Mouse (Mus musculus) limb, embryonic 12.5 days (tissue): Measurements from ENCODE around the gene Pld1. TPM values are rescaled to one million over a fixed set of nuclear protein-coding genes. Genes with fewer than 3 reads are reported as not detected.

Source experiments
- ATAC-seq: fragments of 200-750 bp; cut with Nextera tagmentation; 2 replicates; pipeline ENCODE4 v1.8.0; 2017; ENCODE audit warnings: low read depth, moderate TSS enrichment; ENCODE audit not compliant: insufficient number of reproducible peaks, insufficient read depth, low FRiP score, low TSS enrichment
- H3K27ac ChIP-seq: fragments of 300-500 bp; sonication (generic); 2 replicates; pipeline ENCODE4 v1.5.1; 2016; ENCODE audit warnings: mild to moderate bottlenecking, moderate library complexity
- H3K27me3 ChIP-seq: fragments of 300-500 bp; sonication (generic); 2 replicates; pipeline ENCODE4 v1.6.1; 2016; ENCODE audit warnings: mild to moderate bottlenecking, moderate library complexity
- H3K36me3 ChIP-seq: fragments of 300-500 bp; sonication (generic); 2 replicates; pipeline ENCODE4 v1.6.1; 2016; ENCODE audit warnings: mild to moderate bottlenecking, moderate library complexity
- H3K4me1 ChIP-seq: fragments of 300-500 bp; sonication (generic); replicated peaks from 2 replicates; pipeline ENCODE4 v1.6.1; 2016
- H3K4me2 ChIP-seq: fragments of 300-500 bp; sonication (generic); 2 replicates; pipeline ENCODE4 v1.6.1; 2016; ENCODE audit warnings: mild to moderate bottlenecking, moderate library complexity
- H3K4me3 ChIP-seq: fragments of 300-500 bp; sonication (generic); replicated peaks from 2 replicates; pipeline ENCODE4 v1.5.1; 2016; ENCODE audit warnings: mild to moderate bottlenecking
- H3K9ac ChIP-seq: fragments of 300-500 bp; sonication (generic); replicated peaks from 2 replicates; pipeline ENCODE4 v1.6.1; 2016; ENCODE audit warnings: mild to moderate bottlenecking, moderate library complexity
- H3K9me3 ChIP-seq: fragments of 300-500 bp; sonication (generic); 2 replicates; pipeline ENCODE4 v1.6.1; 2016; ENCODE audit warnings: mild to moderate bottlenecking, moderate library complexity
- WGBS: fragments of 180-500 bp; shearing (Covaris S2); methylation state at CpG from one replicate; pipeline ENCODE4 v1.1.7; 2016; 5-methylcytosine and 5-hydroxymethylcytosine counted together
- polyA plus RNA-seq: library from polyadenylated mRNA; unstranded; fragments of >200 nt; fragmentation: Nextera tagmentation; extraction: Ambion mirVana; gene quantifications from 2 replicates; pipeline ENCODE4 v1.2.1, GENCODE M21; 2016

Gene Pld1
- polyA plus RNA-seq = 2.6 and 2.8 TPM in 2 replicates

DNA sequence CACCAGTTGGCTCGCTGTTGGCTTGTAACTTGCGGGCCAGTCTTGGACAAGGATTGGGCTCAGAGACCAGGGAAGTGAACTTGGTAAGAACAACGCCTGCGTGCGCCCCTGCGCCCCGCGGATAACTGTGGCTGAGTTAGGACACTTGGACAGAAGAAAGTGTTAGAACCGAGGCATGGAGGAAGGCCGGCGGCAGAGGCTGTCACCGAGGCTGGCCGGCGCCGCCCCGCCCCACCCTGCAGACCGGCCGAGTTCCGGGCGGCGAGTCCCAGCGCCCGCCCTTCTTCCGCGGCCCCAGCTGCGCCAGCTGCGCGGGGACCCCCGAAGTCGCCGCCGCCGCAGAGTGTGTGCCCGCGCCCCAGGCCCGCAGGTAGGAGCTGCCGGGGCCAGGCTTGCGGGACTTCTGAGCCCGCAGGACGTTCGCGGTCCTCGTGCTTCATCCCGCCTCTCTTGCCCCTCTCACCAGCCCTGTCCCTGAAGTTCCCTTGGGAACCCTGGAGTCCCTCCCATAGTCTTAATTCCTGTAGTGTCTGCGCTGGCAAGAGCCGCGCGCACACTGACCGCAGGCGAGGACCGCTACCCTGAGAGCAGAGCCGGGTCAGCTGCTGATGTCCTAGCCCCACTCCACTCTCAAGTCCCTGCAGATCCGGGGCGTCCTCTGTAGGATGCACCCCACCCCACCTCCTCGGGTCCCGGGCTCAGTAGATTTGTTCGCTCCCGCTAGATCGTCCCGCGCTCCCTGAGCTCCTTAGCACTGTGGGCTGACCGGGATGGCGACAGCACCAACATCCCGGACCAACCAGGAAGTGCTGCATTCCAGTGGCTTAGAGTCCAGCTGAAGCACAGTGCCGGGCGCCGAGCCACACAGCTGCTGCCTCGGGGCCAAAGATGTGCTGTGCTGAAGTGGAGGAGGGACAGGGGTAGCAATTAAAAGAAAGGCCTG is at the start of gene Pld1:
Pld1 (plus strand) TSS at position 315 of the 943 bp plus-strand sequence.
- 0 out of 2 replicates have a peak, but pooled peaks cover 4% of the 10 kb centered on the region for H3K27me3 ChIP-seq
- H3K27ac ChIP-seq = peak within 1 kb of the TSS; percentile 69
- ATAC-seq = peak; percentile 88
- peak within 1 kb of the TSS; percentile 63 for H3K4me3 ChIP-seq
- H3K36me3 ChIP-seq = no peaks in the 10 kb centered on the region
- H3K9me3 ChIP-seq = no peaks in the 10 kb centered on the region
- H3K4me2 ChIP-seq = peak within 1 kb of the TSS; percentile 97
- WGBS = under 1% methylated on average over 68 of the region's 68 CpGs
- peaks cover 26% of the 10 kb centered on the region for H3K4me1 ChIP-seq
- H3K9ac ChIP-seq = peak within 1 kb of the TSS; percentile 64

DNA sequence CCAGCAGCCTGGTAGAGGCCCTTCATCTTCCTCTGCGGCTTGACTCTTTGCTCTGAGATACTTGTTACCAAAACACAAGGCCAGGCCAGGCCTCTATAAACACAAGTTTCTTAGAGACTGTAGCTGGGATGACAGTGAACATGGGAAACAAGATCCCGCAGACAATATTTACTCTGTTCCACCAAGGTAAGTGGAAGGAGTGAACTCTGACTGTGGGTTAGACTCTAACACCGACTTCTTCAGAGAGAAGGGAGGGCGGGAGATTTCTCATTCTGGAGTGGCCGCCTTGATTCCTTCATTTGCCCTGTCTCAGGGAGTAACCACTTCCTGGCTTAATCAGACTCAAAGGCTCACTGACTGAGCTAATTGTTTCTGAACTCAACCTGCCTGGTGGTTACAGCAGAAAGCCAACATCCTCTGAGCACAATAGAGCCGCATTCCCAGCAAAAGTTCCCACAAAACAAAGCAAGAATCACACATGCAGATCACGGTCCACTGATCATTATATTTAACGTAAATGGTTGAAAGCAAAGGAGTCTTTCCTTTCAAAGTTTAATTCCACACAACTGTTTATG is 42.1 kb upstream of the Pld1 start, which contains the start of gene Tmem212:
Tmem212 (minus strand) TSS at position 51 of the 575 bp plus-strand sequence.
- Histone ChIP-seq H3K9me3 (no peaks in the 10 kb centered on the region), H3K27ac (no peak within 1 kb of the TSS), H3K27me3 (no peaks in the 10 kb centered on the region), H3K4me1 (no peaks in the 10 kb centered on the region), H3K4me2 (no peak within 1 kb of the TSS), H3K4me3 (no peak within 1 kb of the TSS), H3K36me3 (no peaks in the 10 kb centered on the region), H3K9ac (no peak within 1 kb of the TSS)
- ATAC-seq = no peak
- WGBS = 72% methylated on average over 8 of the region's 8 CpGs

DNA sequence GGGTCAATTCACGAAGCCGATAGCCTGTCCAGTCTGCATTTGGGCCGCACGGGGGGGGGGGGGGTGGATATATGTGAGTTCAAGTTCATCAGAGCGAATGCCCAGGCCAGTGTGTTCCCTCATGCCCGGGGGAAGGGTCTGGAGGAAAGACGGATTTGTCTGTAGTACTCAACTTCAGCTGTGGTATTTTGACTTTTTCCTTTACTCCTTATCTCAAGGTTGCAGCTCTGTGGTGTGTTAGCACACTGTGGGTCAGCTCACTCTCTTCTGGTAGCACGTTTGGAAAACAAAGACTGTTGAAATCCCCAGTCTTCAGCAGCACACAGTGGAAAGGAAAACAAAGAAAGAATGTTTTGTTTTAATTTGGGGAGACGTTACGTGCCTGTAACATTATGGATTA is 40.3 kb upstream of the Pld1 start:
- Histone ChIP-seq H3K9ac (no peak overlapping the region), H3K9me3 (peaks cover 3% of the 10 kb centered on the region; the same call in 1 of the 2 replicates), H3K27ac (no peak overlapping the region), H3K4me1 (no peaks in the 10 kb centered on the region), H3K4me3 (no peak overlapping the region), H3K36me3 (no peaks in the 10 kb centered on the region), H3K27me3 (no peaks in the 10 kb centered on the region), H3K4me2 (no peak overlapping the region)
- no peak for ATAC-seq
- WGBS = 77% methylated on average over 10 of the region's 10 CpGs

DNA sequence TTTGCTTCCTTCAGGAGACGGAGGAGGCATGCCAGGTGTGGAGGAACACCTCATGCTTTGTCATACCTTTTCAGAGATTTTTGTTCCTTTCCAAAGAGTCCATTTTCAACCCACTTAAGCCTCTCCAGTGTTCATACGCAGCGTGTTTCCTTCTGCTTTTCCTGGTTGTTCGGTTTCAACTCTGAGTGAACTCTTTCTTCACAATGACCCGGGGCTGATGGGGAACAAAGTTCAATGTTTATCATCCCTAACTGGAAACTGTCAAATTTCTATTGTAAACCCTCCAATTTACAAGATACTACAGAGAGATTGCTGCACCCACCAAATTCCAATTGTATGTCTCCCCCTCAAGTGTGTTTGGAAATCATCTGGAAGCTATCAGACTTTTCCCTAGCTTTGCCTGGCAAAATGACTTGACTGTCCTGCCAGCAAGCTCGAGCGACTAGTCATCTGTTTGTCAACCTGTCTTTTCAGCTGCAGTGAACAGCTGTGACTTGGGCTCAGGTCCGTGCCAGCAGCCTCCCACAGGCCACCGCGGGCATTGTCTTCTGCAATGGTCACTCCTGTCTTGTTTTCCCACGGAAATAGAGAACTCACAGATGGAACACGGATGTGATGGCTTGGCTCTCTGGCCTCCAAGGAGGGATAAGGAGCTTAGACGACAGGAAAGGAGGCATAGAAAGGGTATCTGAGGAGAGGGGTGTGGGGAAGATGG is 39.3 kb upstream of the Pld1 start:
- ATAC-seq = no peak
- WGBS = 71% methylated on average over 13 of the region's 13 CpGs
- Histone ChIP-seq H3K9me3 (peaks cover 3% of the 10 kb centered on the region; the same call in 1 of the 2 replicates), H3K4me1 (no peaks in the 10 kb centered on the region), H3K27me3 (no peaks in the 10 kb centered on the region), H3K36me3 (no peaks in the 10 kb centered on the region), H3K9ac (no peak overlapping the region), H3K4me2 (no peak overlapping the region), H3K27ac (no peak overlapping the region), H3K4me3 (no peak overlapping the region)

DNA sequence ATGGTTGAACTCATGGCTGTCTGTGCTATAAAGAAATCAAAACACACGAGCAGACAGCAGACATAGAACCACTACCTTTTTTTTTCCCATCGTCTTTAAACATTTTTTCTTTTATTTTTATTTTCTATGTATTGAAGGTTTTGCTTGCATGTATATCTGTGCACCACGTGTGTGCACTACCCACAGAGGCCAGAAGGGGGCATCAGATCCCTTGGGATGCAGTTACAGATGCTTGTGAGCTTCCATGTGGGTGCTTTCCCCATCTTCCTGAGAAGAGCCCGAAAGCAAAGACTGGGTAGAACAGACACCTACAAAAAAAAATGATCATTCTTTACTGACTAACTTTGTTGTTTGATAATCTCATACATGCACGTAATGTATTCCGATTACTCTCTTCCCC is 36.6 kb upstream of the Pld1 start:
- H3K36me3 ChIP-seq = no peaks in the 10 kb centered on the region
- ATAC-seq = no peak
- no peaks in the 10 kb centered on the region for H3K4me1 ChIP-seq
- no peak overlapping the region for H3K9ac ChIP-seq
- H3K27ac ChIP-seq = no peak overlapping the region
- H3K9me3 ChIP-seq = peaks cover 3% of the 10 kb centered on the region; the same call in 1 of the 2 replicates
- no peaks in the 10 kb centered on the region for H3K27me3 ChIP-seq
- no peak overlapping the region for H3K4me3 ChIP-seq
- WGBS = 81% methylated on average over 6 of the region's 6 CpGs
- no peak overlapping the region for H3K4me2 ChIP-seq

DNA sequence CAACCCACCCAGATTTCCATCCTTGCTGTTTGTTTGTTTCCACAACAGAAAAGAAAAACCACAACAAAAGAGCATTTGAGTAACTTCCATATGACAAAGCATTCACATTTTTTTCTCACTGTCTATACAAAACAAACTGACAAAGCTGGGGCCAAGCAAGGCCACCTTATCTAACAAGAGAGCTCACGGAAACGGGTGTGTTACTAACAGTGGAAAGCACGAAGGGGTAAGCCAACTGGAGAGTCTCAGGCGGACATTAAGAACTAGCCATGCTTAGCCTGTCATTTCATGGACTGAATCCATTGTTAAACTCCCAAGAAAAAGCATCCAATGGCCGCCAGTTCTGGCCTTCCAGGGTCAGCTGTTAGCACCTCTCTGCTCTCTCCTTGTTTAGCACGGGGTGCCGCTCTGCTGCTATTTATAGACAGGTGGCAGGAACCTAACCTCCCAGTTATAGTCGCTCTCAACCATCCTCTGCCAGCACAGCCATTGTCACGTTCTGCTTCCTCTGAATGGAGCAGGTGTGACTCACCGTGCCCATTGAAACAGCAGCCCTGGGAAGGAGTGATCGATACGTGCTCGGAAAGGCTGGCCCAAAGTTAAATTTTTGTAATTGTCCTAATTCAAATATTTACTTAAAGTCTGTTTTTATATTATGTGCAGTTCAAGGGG is 33.7 kb upstream of the Pld1 start:
- H3K9me3 ChIP-seq = peaks cover 3% of the 10 kb centered on the region; the same call in 1 of the 2 replicates
- no peak for ATAC-seq
- H3K4me2 ChIP-seq = no peak overlapping the region
- H3K27me3 ChIP-seq = no peaks in the 10 kb centered on the region
- H3K9ac ChIP-seq = no peak overlapping the region
- H3K4me3 ChIP-seq = no peak overlapping the region
- H3K4me1 ChIP-seq = no peaks in the 10 kb centered on the region
- no peaks in the 10 kb centered on the region for H3K36me3 ChIP-seq
- WGBS = 74% methylated on average over 13 of the region's 13 CpGs
- no peak overlapping the region for H3K27ac ChIP-seq

DNA sequence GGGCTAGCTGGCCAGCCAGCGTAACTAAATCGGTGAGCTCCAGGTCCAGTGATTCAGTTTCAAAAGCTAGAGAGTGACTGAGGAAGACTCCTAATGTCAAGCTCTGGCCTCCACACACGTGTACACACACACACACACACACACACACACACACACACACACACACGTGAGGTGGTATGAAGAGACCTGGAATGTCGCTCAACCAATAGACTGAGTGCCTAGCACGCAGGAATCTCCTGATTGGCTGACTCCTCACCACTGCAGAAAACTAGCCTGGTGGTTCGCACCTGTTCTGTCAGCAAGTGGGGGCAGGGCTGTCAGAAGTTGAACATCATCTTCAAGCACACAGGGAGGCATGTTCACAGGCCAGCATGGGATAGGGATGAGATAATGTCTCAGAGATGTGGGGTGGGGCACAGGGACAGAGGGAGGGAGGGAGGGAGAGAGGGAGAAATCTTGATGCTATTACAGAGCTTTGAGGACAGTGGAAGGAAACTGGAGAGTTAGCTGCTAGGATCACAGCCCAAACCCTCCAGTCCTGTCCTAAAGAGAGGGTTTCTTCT is 31.8 kb upstream of the Pld1 start:
- 77% methylated on average over 7 of the region's 7 CpGs for WGBS
- Histone ChIP-seq H3K4me1 (no peaks in the 10 kb centered on the region), H3K27me3 (no peaks in the 10 kb centered on the region), H3K9me3 (peaks cover 3% of the 10 kb centered on the region; the same call in 1 of the 2 replicates), H3K4me2 (no peak overlapping the region), H3K36me3 (no peaks in the 10 kb centered on the region), H3K4me3 (no peak overlapping the region), H3K27ac (no peak overlapping the region), H3K9ac (no peak overlapping the region)
- ATAC-seq = no peak

DNA sequence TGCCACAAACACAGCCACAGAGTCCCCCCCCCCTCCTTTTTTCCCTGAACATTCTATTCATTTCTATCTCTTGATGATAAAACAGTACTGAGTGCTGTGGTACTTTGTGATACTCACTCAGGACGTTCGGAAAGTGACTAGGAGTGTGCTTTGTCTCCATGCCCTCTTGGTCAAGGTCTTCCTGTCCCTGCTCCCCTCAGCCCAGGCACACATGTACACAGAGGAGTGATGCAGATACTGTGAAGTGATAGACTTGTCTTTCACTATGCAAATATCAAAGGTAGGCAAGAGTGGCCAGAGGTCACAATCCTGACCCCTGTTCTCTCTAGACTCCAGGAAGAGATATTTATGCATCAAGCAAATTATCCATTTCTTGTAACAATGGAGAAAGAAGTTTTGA is 31.2 kb upstream of the Pld1 start:
- Histone ChIP-seq H3K27ac (no peak overlapping the region), H3K9ac (no peak overlapping the region), H3K4me2 (no peak overlapping the region), H3K4me3 (no peak overlapping the region), H3K27me3 (no peaks in the 10 kb centered on the region), H3K4me1 (no peaks in the 10 kb centered on the region), H3K36me3 (no peaks in the 10 kb centered on the region), H3K9me3 (no peaks in the 10 kb centered on the region)
- 69% methylated on average over 2 of the region's 2 CpGs for WGBS
- no peak for ATAC-seq

DNA sequence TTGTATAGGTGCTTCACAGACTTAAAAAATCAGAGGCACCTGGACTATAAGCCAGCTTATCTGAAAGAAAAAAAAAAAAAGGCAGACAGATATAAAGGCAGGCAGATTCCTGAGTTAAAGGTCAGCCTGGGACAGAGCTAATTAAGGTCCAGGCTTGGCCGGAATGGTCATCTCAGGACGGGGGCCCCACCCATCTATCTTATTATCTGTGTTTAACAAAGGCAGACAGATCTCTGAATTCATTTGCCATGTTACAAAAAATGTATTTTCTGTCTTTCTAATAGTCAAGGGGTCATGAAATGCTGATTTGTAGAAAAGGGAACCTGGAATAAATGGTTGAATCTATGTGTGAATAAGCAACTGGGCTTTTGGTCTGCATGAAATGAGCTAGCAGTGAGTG is 30.2 kb upstream of the Pld1 start:
- Histone ChIP-seq H3K27me3 (no peaks in the 10 kb centered on the region), H3K4me1 (no peaks in the 10 kb centered on the region), H3K27ac (no peak overlapping the region), H3K36me3 (no peaks in the 10 kb centered on the region), H3K4me3 (no peak overlapping the region), H3K9ac (no peak overlapping the region), H3K9me3 (no peaks in the 10 kb centered on the region), H3K4me2 (no peak overlapping the region)
- WGBS = 80% methylated on average over 2 of the region's 2 CpGs
- no peak for ATAC-seq

DNA sequence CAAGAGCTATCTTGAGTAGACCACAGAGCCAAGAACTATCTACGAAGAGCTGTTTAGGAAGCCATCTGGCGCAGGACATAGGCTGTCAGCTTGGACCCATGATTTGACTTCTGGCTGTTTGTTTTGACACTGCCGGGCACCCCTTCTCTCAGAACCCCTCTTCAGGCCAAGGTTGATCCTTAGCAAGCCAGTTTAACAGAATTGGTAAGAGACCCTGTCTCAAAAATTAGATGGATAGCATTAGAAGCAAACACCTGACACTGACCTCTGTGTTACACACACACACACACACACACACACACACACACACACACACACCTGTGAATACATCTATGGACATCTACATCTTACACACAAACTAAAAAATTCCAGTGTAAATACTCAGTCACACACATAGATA is 29.5 kb upstream of the Pld1 start:
- H3K4me3 ChIP-seq = no peak overlapping the region
- H3K9me3 ChIP-seq = no peaks in the 10 kb centered on the region
- H3K9ac ChIP-seq = no peak overlapping the region
- no peaks in the 10 kb centered on the region for H3K27me3 ChIP-seq
- no peak overlapping the region for H3K27ac ChIP-seq
- no peak overlapping the region for H3K4me2 ChIP-seq
- 94% methylated on average over 3 of the region's 3 CpGs for WGBS
- H3K36me3 ChIP-seq = no peaks in the 10 kb centered on the region
- H3K4me1 ChIP-seq = no peaks in the 10 kb centered on the region
- no peak for ATAC-seq
